ENCODE assay signal across 21 mouse cellular contexts in genomic region chr9:102852076-102853022, GRCm38 (mm10).
"Had no signal": no experiment of that assay in that cellular context is flagged by ENCODE, and none has a peak within 500 bp of the region (broad histone marks: within the 10 kb centered on the region; RNA-seq: fewer than 3 reads in every experiment).

No protein-coding gene starts in this region.

- ATAC-seq: liver, embryonic 12.5 days; lung, postnatal 0 days had no signal

- H3K36me3 ChIP-seq: liver, embryonic 15.5 days; neural tube, embryonic 15.5 days had no signal

- H3K27me3 ChIP-seq: kidney, embryonic 15.5 days; limb, embryonic 12.5 days; liver, embryonic 12.5 days; liver, embryonic 15.5 days; neural tube, embryonic 12.5 days; neural tube, embryonic 15.5 days had no signal

- H3K4me3 ChIP-seq: kidney, embryonic 15.5 days; left cerebral cortex, adult 2 months; limb, embryonic 12.5 days; liver, embryonic 12.5 days; liver, embryonic 15.5 days; neural tube, embryonic 12.5 days; neural tube, embryonic 15.5 days had no signal

- H3K9me3 ChIP-seq: liver, embryonic 15.5 days; neural tube, embryonic 12.5 days; neural tube, embryonic 15.5 days had no signal

- DNase-seq: kidney, adult 8-10 months; kidney, postnatal 10 days; kidney, postnatal 36 days; layer of hippocampus, postnatal 36 days; liver; lung, adult 2 months; midbrain, embryonic 14.5 days; right cerebral cortex, adult 18-20 months; right cerebral cortex, postnatal 14 days; right cerebral cortex, postnatal 4 days; thymus, adult 2 months; thymus, postnatal 14 days; thymus, postnatal 4 days had no signal
